Mouse (Mus musculus) adrenal gland, adult 8-10 months (tissue): ENCODE measurements around the gene Snx10. TPM values are rescaled to one million over a fixed set of nuclear protein-coding genes. Genes with fewer than 3 reads are reported as not detected.
"Not testable (repeated sequence)": the region's sequence is repeated elsewhere in the genome, so short reads cannot be mapped to it uniquely, and the experiment has no call there.

Experiments
- DNase-seq: peaks from one replicate; pipeline ENCODE4 v3.0.0; 2022
- total RNA-seq, 4 experiments: library from RNA; stranded (reverse); gene quantifications; 2 replicates each; pipeline ENCODE4 v1.2.4; 2022

Gene Snx10
- total RNA-seq = 10 to 100 TPM; 16.9 to 27.5 (median 24.6) TPM

DNA sequence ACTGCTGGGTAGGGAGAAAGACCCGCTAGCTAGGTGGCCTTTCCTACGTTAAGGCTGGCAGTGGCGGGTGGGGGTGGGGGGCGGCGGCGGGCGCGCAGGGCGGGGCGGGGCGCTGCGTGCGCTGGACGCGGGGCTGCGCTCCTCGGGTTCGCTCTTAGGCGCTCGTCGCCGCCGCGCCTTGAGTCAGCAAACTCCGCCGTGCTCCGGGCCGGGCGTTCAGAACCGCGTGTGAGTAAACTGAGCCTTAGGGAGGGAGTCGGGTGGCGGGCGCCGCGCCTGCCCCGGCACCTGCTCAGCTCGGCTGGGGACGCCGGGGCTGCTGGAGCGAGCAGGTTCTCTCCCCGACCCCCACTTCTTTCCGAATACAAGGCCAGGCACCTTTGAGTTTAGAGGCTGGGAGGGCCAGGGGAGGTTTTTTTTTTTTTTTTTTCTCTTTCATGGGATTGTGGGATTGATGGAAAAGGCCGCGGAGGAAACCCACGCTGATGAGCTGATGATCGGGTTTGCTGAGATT is at the start of gene Snx10:
TSS of gene Snx10 (plus strand) at position 95 of the 514 bp plus-strand sequence.
- no peak for DNase-seq

DNA sequence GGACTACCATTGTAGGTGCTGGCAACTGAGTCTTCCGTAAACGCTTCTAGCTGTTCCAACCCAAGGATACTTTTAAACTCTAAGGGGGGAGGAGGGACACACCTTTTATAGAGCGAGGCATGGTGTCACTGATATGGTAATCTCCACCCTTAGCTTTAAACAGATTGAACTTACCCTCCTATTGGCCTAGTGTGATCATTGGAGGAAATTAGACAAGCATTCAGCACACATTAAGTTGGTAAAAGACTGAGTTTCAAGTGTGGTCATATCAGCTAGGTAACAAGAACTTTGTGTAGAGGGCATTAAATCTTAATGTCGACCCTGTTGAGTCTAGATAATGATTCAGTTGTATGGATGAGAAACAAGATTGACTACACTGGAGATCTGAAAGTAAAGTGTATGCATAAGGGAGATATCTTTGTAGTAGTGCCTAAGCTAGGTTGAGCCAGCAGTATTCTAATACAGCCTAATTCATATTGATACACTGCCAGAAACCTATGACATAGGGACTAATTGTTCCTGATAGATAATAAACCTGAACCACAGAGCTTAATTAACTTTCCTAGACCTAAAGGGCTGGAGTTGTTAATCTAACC is 44.5 kb upstream of the Snx10 start:
- DNase-seq = no peak

DNA sequence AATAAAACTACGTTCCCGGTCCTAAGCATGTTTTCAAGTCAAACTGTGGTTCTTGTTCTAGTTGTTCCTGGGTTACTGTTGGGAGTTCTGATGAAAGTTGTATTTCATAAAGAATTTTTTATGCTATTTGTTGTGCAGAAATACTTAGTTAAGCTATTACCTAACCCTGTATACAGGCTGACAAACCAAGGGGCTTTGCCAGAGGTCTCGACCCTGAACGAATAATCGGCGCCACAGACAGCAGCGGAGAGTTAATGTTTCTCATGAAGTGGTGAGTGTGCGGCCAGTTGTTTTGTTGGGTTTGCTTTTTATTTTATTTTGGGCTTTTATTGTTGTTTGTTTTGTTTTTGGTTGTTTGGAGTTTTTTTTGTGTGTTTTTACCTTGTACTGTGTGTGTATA is 42.2 kb upstream of the Snx10 start:
- DNase-seq = no peak

DNA sequence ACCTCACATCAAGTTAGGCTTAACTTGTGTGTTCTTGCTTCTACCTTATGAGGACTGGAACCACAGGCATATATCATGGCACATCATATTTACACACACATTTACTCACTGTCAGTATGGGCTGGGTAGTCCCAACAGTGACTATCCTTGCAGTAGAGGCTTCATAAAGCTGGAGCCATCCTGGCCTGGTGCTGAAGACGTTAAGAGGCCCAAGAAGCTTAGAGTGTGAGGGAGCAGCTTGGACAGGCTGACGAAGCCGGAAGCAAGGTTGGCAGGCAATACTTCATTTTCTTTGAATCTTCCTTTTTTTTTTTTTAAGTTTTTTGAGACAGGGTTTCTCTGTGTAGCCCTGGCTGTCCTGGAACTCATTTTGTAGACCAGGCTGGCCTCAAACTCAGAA is 39.8 kb upstream of the Snx10 start:
- no peak for DNase-seq

DNA sequence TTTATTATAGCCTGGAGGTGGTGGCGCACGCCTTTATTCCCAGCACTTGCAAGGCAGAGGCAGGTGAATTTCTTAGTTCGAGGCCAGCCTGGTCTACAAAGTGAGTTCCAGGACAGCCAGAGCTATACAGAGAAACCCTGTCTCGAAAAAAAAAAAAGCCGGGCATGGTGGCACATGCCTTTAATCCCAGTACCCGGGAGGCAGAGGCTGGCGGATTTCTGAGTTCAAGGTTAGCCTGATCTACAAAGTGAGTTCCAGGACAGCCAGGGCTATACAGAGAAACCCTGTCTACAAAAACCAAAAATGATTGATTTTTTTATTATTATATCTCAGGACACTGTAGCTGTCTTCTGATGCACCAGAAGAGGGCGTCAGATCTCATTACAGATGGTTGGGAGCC is 39.1 kb upstream of the Snx10 start:
- not testable (repeated sequence) for DNase-seq

DNA sequence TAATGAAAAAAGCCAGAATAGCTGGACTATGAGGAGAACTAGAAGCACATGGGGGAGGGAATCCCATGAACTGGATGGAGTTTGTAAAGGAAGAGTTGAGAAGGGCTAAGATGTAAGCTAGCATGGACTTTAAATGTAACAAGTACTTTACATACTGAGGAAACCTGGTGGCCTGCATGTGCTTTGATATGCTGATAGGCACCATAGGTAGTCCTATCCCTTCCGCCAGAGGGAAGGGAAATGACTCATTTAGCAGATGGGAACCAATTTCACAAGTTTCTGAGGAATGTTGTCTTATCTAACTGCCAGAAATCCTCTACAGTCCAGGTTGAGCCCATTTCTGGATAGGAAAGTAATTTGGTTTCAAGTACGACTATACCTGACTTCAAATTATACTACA is 38.1 kb upstream of the Snx10 start:
- DNase-seq = no peak

DNA sequence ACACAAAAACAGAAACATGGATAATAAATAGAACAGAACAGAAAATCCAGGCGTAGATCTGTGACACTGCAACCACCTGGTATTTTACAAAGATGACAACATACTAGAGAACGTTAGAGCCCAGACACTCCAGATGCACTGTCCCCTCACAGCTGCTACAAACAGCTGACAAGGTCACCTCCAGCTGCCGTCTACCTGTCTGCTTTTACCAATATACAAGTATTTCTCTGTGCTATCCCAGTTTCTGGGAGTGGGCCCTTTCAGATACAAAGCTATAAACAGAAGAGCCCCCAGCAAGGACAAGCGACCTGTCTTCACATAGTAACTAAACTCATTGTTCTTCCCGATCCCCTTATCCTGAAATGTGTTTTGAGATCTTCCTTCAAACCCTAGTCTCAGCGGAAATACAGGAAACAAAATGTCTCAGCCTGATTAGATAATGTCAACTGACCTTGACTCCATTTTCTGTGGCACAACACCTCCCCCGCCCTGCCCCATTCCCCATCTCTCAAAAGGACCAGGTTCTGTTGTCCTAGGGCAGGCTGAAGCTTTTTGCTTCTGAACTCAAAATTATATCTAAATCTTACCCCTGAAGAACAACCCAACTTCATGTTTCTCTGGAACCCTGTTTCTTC is 37.5 kb upstream of the Snx10 start:
- no peak for DNase-seq

DNA sequence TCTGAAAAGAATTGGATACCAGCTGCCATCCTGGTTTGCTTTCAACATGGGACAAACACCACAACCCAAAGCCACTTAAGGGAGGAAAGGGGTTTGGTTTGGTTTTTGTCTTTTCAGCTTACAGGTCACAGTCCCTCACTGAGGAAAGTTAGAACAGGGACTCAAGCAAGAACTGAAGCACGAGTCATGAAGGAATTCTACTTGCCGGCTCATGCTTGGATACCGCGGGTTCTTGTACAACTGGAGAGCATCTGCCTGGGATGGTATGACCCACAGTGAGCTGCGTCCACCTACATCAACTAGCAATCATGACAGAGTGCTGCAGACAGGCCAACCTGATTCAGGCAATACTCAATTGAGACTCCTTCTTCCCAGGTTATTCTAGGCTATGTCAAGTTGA is 37.0 kb upstream of the Snx10 start:
- no peak for DNase-seq

DNA sequence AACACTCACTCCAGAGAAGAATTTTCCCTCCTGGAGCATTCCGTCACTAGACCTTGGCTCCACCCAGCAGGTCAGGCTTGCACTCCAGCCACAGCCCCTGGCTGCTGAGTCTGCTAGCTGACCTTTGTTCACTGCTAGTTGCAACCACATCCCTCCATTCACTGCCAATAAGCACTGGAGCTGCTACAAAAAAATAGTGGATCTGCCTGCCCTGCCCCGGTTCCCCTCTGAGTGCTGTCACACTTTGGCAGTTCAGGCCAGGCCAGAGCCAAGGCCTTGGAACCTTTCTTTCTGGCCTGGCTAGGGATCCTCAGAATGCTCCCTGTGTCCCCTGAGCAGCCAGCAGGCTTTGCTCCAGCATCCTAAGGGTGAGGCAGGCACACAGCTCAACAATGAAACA is 33.9 kb upstream of the Snx10 start:
- DNase-seq = peak; percentile 31

DNA sequence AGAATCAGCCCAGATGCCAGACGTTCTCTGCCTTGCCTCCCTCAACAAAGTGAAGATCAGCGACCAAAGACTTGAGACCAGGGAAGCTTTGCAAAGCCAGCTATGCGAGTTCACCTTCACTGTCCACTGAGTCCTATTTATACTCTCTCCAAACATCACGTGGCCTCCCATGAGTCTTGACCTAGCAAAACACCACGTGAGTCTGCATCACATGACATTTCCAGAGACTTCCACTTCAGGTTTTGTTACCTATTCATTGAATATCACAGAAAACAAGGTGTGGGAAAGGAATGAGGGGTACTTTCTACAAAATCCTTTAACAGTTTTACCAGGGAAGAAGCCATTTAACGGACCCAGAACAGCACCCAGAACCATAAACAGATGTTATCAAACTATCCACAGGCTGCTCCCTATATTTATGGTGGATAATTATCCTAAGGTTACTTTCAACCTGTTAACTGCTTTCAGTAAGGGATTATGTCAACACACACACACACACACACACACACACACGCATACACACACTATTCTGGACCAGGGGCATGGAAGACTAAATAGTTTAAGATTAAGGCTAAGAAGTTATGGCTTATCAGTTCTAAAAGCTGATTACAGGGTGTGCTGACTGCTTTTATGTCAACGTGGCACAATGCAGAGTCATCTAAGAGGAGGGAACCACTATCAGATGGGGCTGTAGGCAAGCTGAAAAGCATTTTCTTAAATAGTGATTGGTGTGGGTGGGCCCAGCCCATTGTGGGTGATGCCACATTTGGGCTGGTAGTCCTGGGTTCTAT is 26.2 kb upstream of the Snx10 start:
- DNase-seq = no peak

DNA sequence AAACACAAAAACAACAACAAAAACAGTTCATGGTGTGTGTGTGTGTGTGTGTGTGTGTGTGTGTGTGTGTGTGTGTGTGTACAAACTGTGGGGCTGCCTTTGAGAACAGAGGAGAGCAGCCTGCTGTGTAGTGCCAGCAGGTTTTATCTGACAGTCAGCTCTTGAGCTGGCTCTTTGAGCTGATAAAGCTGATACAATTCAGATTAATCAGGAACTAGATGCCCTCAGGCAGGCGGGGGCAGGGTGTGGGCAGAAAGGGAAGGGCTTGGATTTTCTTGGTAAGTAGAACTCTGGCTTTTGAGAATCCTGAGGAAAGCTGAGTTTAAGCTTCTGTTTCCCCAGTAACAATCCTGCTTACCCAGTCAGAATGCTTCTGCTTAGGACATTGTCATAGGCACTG is 18.0 kb upstream of the Snx10 start:
- no peak for DNase-seq

DNA sequence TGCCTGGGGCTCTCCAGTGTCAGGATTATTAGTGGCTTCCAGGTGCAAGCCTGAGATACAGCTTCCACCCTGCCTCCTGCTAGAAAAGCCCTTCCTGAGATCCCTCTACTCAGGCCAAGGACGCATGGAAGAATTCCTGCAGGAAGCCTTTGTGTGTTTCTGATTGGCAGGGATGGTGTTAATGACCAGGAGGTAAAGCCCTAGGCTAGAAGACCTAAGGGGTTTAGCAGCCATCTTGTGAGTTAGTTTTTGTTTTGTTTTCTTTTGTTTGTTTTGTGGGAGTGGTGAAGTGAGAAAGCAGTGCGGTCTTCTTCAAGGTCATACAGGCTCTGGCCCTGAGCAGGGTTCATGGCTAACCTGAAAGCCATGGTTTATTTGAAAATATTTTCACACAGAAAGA is 16.1 kb upstream of the Snx10 start:
- no peak for DNase-seq

DNA sequence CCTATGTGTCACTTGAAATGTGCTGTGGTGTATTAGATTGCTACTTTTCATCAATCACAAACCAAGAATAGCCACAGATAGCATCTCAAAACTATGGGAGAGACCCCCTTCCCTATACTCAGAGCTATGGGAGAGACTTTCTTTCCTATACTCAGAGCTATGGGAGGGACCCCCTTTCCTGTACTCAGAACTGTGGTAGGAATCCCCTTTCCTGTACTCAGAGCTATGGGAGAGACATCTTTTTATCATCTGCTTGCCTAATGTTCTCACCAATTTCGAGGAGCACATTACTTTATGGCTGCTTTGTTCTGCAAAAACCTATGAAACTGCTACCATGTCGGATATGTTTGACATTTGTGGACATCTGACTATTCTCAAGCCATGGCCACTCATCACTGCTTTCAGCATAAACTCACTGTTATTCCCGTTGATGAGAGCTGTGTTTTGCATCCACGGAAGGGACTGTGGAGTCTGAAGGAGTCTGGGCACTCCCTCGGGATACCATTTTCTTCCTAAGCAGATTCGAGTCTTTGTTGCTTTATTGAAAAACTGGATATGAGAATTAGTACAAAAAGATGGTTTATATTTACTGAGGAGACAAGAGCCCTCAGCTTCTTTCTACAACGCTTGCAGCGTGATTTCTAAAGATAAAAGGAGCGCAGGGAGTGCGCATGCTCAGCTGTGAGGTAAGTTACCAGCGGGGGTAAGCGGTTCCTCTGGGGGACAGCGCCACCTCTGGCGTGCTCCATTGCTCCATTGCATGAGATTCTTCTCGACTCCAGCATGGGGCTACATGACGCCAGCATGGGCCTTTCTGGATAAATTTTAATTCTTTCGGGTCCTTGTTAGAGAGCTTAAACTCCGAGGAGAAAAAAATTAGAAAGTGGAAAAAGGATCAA is 14.7 kb upstream of the Snx10 start:
- peak; percentile 33 for DNase-seq

DNA sequence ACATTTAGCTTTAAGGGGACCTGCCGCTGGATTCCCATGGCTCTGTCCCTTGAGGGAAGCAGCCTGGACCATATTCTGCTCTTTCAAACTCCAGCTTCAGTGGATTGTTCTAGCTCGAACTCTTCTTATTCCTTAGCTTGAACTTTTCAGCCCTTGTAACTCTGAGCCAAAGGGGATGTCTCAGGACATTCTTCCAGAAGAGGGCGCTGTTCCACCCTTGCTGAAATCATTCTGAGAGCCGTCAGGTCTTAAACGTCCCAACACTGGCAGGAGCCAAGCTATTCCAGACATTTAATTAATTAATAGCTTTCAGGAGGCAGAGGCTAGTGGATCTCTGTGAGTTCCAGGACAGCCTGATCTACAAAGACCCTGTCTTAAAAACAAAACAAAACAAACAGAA is 13.6 kb upstream of the Snx10 start:
- no peak for DNase-seq

DNA sequence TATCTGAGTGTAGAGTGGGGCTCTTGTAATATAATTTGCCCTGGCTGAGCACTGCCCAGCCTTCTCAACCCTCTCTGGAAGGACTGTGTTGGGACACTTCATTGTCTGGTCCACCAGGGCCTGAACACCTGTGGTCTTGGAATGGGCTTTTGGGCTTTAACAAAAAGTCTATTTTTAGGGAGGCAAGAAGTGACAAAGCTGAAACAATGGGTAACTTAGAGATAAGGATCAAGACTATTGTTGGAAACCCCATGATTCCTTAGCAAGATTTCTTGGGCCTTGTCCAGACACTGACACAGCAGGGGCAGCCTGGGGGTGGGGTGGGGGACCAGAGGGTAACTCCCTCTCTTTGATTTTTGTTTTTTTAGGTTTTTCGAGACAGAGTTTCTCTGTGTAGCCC is 12.8 kb upstream of the Snx10 start:
- no peak for DNase-seq

DNA sequence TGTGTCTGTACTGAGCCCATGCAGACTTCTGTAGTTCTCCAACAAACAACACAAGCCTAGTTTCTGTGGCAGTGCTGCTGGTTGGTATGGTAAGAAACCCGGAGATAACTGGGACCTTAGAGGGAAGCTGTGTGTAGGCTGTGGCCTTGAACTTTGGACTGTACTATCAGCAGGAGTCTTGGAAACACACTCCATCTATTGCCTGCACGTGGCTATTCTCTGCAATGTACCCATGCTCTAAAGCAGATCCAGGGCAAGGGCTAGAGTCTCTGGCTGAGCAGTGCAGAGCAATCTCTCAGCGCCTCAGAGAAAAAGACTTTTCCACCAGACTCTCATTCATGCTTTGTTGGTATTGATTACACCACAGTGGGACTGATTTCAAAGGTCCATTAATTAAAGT is 10.0 kb upstream of the Snx10 start:
- DNase-seq = no peak

DNA sequence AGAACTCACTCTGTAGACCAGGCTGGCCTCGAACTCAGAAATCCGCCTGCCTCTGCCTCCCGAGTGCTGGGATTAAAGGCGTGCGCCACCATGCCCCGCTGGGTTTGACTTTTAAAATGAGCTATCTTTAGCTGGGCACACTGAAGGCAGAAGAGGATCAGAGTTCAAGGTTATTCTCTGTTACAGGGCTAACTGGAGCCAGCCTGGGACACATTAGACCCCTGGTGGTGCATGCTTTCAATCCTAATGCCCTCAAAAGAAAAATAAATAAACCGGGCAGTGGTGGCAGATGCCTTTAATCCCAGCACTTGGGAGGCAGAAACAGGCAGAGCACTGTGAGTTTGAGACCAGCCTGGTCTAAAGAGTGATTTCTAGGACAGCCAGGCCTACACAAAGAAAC is 8.8 kb upstream of the Snx10 start:
- no peak for DNase-seq

DNA sequence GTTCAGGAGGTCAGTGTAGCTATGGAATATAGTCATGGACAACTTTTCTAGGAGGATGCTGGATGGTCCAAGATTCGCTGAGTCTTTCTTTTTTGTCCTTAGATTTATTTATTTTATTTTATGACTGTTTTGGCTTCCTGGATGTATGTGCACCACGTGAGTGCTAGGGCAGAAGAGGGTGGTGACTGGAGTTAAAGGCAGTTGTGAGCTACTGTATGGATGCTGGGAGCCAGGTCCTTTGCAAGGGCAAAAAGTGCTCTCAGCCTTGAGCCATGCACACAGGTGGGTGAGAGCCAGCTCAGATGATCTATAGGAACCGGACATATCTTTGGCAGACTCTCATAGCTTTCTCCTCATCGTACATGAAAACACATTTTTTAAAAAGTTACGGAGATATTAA is 391 bp upstream of the Snx10 start:
- no peak for DNase-seq

DNA sequence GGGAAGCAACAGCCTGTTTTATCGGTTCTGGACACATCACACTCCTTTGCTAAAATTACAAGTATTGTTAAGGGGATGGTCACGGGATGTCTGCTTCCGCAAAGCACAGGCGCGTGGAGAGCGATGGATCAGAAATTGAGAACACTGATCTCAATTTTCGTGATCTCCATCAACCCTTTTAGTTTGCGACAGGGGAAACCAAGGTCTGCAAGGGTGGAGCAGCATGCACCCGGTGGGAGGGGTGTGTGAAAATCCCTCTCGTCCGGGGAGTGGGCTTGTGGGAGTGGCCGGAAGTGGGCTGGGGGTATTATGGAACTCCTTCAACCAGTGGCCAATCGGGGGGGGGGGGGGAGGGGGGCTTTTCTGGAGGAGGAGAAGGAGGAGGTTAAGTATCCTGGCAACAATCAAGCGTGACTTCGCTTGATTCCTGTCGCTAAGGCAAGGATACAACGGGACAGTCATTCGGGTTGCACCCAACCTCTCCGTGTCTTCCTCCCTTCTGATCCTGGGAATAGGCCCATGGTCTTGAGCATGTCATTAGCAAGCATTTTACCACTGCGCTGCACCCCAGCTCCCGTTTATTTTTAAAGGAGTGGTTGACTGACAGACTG is 725 bp downstream of the Snx10 start:
- no peak for DNase-seq

DNA sequence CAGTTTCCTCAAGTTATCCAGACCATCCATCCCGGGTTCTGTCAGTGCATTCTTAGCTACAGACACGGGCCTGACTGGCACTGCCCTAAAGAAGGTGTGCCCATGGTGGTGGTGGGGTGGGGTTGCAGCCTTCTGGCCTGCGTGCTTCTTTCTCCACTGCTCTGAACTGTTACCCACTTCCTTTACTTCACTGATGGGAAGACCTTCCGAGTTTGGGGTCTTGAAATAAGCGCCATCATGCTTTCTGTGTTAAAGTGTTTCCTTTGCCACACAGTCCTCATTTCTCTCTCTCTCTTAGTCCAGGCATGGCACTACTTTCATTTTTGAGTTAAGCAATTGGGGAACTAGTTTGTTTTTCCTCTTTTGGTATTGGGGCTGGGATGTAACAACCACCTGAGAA is 1.3 kb downstream of the Snx10 start:
- DNase-seq = no peak

DNA sequence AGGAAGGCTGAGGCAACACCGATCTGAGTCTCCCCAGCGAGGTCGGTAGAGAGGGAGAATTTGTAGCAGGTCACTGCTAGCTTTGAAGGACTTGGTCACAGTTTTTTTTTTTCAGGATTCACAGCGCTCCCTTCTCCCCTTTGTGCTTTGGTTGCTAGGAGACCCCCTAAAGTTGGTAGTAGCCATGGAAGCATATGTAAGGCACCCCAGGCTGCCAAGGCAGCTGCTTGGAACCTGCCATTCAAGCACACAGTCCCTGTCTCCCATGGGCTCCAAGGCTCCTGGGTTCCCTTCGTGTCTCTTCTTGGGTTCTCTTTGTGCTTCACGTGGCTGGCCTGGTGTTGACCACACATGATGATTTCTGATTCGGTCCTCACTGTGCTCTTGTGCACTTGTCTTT is 5.8 kb downstream of the Snx10 start:
- no peak for DNase-seq

DNA sequence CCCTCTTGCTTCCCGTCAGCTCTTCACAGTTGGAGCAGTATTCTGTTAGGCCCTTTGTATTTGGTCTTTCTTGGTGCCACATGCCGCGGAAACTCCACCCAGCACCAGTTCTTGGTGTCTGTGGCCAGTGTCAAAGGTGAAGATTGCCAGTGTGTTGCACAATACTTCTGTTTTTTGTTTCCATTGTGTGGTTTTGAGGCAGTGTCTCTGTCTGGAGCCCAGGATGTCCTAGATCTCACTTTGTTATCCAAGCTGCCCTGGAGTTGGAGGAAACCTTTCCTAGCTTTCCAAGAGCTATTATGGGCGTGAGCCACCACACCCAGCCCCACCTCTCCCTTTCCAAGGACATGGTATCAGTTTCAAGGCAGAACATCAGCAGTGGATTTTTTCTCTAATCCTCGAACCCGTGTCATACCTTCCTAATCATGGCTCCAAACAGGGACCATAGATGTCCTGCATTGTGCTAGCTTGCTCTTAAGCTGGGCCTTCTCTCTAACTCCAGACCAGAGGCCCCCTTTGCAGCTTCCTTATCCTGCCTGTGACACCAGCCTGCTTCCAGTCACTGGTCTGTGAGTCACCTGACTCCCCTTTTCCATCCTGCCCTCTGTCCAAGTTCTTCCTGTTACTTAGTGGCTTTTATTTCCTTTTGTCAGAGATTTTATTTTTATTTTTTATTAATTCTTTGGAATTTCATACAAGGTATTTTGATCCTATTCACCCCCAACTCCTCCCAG is 9.9 kb downstream of the Snx10 start:
- DNase-seq = no peak
